Mouse (Mus musculus) neural tube, embryonic 11.5 days (tissue): ENCODE results near the gene Pde4dip. TPM values are rescaled to one million over a fixed set of nuclear protein-coding genes. Genes with fewer than 3 reads are reported as not detected.

Experiments
- ATAC-seq: fragments of 200-750 bp; cut with Nextera tagmentation; 2 replicates; pipeline ENCODE4 v1.8.0; 2017; ENCODE audit warnings: moderate number of reproducible peaks, mild to moderate bottlenecking, moderate TSS enrichment, moderate library complexity; ENCODE audit not compliant: insufficient read depth, low FRiP score, low TSS enrichment
- DNase-seq: peaks from one replicate; pipeline ENCODE4 v3.0.0-alpha.2; 2015; ENCODE audit warnings: low spot score
- H3K27ac ChIP-seq: fragments of 300-500 bp; sonication (generic); 2 replicates; pipeline ENCODE4 v1.5.1; 2014; ENCODE audit warnings: low read depth, mild to moderate bottlenecking, low read length
- H3K27me3 ChIP-seq: fragments of 300-500 bp; sonication (generic); 2 replicates; pipeline ENCODE4 v1.6.1; 2014; ENCODE audit warnings: mild to moderate bottlenecking, low read length, mixed read lengths; ENCODE audit not compliant: control insufficient read depth, insufficient read depth
- H3K36me3 ChIP-seq: fragments of 300-500 bp; sonication (generic); 2 replicates; pipeline ENCODE4 v1.6.1; 2014; ENCODE audit warnings: mild to moderate bottlenecking, low read length, moderate library complexity, mixed read lengths; ENCODE audit not compliant: control insufficient read depth, insufficient read depth
- H3K4me1 ChIP-seq: fragments of 300-500 bp; sonication (generic); 2 replicates; pipeline ENCODE4 v1.6.1; 2014; ENCODE audit warnings: low read length, mixed read lengths; ENCODE audit not compliant: control insufficient read depth, insufficient read depth
- H3K4me2 ChIP-seq: fragments of 300-500 bp; sonication (generic); 2 replicates; pipeline ENCODE4 v1.6.1; 2014; ENCODE audit warnings: low read depth, mild to moderate bottlenecking, moderate library complexity
- H3K4me3 ChIP-seq: fragments of 300-500 bp; sonication (generic); 2 replicates; pipeline ENCODE4 v1.5.1; 2014; ENCODE audit warnings: low read depth, low read length
- H3K9ac ChIP-seq: fragments of 300-500 bp; sonication (generic); 2 replicates; pipeline ENCODE4 v1.6.1; 2014; ENCODE audit warnings: mild to moderate bottlenecking, low read length
- H3K9me3 ChIP-seq: fragments of 300-500 bp; sonication (generic); 2 replicates; pipeline ENCODE4 v1.6.1; 2016; ENCODE audit warnings: low read length; ENCODE audit not compliant: control insufficient read depth
- WGBS: fragments of 180-500 bp; shearing (Covaris S2); extraction: QIAGEN DNeasy Blood & Tissue Kit; methylation state at CpG from one replicate; pipeline ENCODE4 v1.1.7; 2014; 5-methylcytosine and 5-hydroxymethylcytosine counted together
- polyA plus RNA-seq: library from polyadenylated mRNA; unstranded; fragments of >200 nt; fragmentation: Nextera tagmentation; extraction: Ambion mirVana; gene quantifications from 2 replicates; pipeline ENCODE4 v1.2.1, GENCODE M21; 2014

Gene Pde4dip
- polyA plus RNA-seq, 1 experiment from 2014 or later: 49.7 TPM

GRCm38 (mm10) chr3:97825246-97825645 lies 63.3 kb downstream of the Pde4dip start:
- no peak overlapping the region for H3K4me3 ChIP-seq
- H3K36me3 ChIP-seq: no peaks in the 10 kb centered on the region
- 17% methylated on average over 3 of the region's 3 CpGs for WGBS
- no peak overlapping the region for H3K4me2 ChIP-seq
- DNase-seq: no peak
- ATAC-seq: no peak
- no peaks in the 10 kb centered on the region for H3K9me3 ChIP-seq
- no peak overlapping the region for H3K27ac ChIP-seq
- peaks cover 5% of the 10 kb centered on the region for H3K4me1 ChIP-seq
- H3K9ac ChIP-seq: no peak overlapping the region
- H3K27me3 ChIP-seq: peaks cover 3% of the 10 kb centered on the region; the same call in 1 of the 2 replicates

GRCm38 (mm10) chr3:97824744-97825143 lies 63.8 kb downstream of the Pde4dip start:
- H3K4me3 ChIP-seq: peak overlapping the region; percentile 48
- H3K27ac ChIP-seq: no peak overlapping the region
- no peaks in the 10 kb centered on the region for H3K36me3 ChIP-seq
- 5% methylated on average over 4 of the region's 5 CpGs for WGBS
- no peak overlapping the region for H3K9ac ChIP-seq
- ATAC-seq: no peak
- H3K4me2 ChIP-seq: peak overlapping the region; percentile 92
- no peaks in the 10 kb centered on the region for H3K9me3 ChIP-seq
- H3K27me3 ChIP-seq: peaks cover 3% of the 10 kb centered on the region; the same call in 1 of the 2 replicates
- H3K4me1 ChIP-seq: peaks cover 5% of the 10 kb centered on the region
- peak; percentile 22 for DNase-seq

- DNase-seq: peak; percentile 58
These were observed 64.3 kb downstream of the Pde4dip start for GRCm38 (mm10) chr3:97824011-97824711.

GRCm38 (mm10) chr3:97823438-97823837 lies 65.1 kb downstream of the Pde4dip start:
- WGBS: 18% methylated on average over 6 of the region's 6 CpGs
- Histone ChIP-seq H3K4me3 (no peak overlapping the region; the same call in 1 of the 2 replicates), H3K27me3 (peaks cover 3% of the 10 kb centered on the region; the same call in 1 of the 2 replicates), H3K9ac (no peak overlapping the region), H3K27ac (no peak overlapping the region), H3K36me3 (no peaks in the 10 kb centered on the region), H3K9me3 (no peaks in the 10 kb centered on the region), H3K4me2 (peak overlapping the region; percentile 92), H3K4me1 (peaks cover 5% of the 10 kb centered on the region)
- DNase-seq (no peak), ATAC-seq (no peak)

More at GRCm38 (mm10) chr3:97824011-97824711, 64.3 kb downstream of the Pde4dip start:
- H3K9ac ChIP-seq: peak overlapping the region; percentile 56
- ATAC-seq: peak; percentile 68; the same call in 1 of the 2 replicates
- no peaks in the 10 kb centered on the region for H3K36me3 ChIP-seq
- H3K4me3 ChIP-seq: peak overlapping the region; percentile 48
- H3K4me2 ChIP-seq: peak overlapping the region; percentile 92
- under 1% methylated on average over 28 of the region's 29 CpGs for WGBS
- H3K27me3 ChIP-seq: peaks cover 3% of the 10 kb centered on the region; the same call in 1 of the 2 replicates
- peaks cover 5% of the 10 kb centered on the region for H3K4me1 ChIP-seq
- no peaks in the 10 kb centered on the region for H3K9me3 ChIP-seq
- H3K27ac ChIP-seq: no peak overlapping the region

- ATAC-seq: no peak
- Histone ChIP-seq H3K4me1 (peaks cover 3% of the 10 kb centered on the region), H3K4me3 (no peak overlapping the region), H3K4me2 (no peak overlapping the region), H3K36me3 (no peaks in the 10 kb centered on the region), H3K9me3 (no peaks in the 10 kb centered on the region), H3K9ac (no peak overlapping the region), H3K27me3 (no peaks in the 10 kb centered on the region), H3K27ac (no peak overlapping the region)
- WGBS: 31% methylated on average over 3 of the region's 3 CpGs
- DNase-seq: no peak
These were observed 69.5 kb downstream of the Pde4dip start for GRCm38 (mm10) chr3:97819050-97819449.

- Histone ChIP-seq H3K36me3 (no peaks in the 10 kb centered on the region), H3K27ac (no peak overlapping the region), H3K4me1 (no peaks in the 10 kb centered on the region), H3K9ac (no peak overlapping the region), H3K4me2 (no peak overlapping the region), H3K27me3 (no peaks in the 10 kb centered on the region), H3K4me3 (no peak overlapping the region), H3K9me3 (no peaks in the 10 kb centered on the region)
- 85% methylated on average over 1 of the region's 1 CpGs for WGBS
- no peak for DNase-seq
- ATAC-seq: no peak
These were observed 70.0 kb downstream of the Pde4dip start for GRCm38 (mm10) chr3:97818383-97818982.

- Histone ChIP-seq H3K4me1 (no peaks in the 10 kb centered on the region; the same call in 1 of the 2 replicates), H3K4me3 (no peak overlapping the region), H3K27ac (no peak overlapping the region), H3K9ac (no peak overlapping the region), H3K36me3 (no peaks in the 10 kb centered on the region), H3K4me2 (no peak overlapping the region), H3K9me3 (no peaks in the 10 kb centered on the region), H3K27me3 (no peaks in the 10 kb centered on the region)
- DNase-seq (no peak), ATAC-seq (no peak)
- 23% methylated on average over 7 of the region's 7 CpGs for WGBS
These were observed 76.7 kb downstream of the Pde4dip start for GRCm38 (mm10) chr3:97811651-97812399.

- Histone ChIP-seq H3K4me3 (no peak overlapping the region), H3K9ac (no peak overlapping the region), H3K4me1 (no peaks in the 10 kb centered on the region; the same call in 1 of the 2 replicates), H3K27ac (no peak overlapping the region), H3K27me3 (no peaks in the 10 kb centered on the region), H3K9me3 (no peaks in the 10 kb centered on the region), H3K4me2 (no peak overlapping the region), H3K36me3 (no peaks in the 10 kb centered on the region)
- ATAC-seq (no peak), DNase-seq (no peak)
- WGBS: 15% methylated on average over 6 of the region's 6 CpGs
These were observed 77.3 kb downstream of the Pde4dip start for GRCm38 (mm10) chr3:97811158-97811557.
